Mouse (Mus musculus) bone marrow macrophage, adult 2 months (primary cell): ENCODE data around the gene Tgfbr3. TPM values are rescaled to one million over a fixed set of nuclear protein-coding genes. Genes with fewer than 3 reads are reported as not detected.

ENCODE experiments used
- H3K27ac ChIP-seq: 2 replicates; pipeline ENCODE4 v1.5.1; 2012; ENCODE audit warnings: low read depth, low read length; ENCODE audit not compliant: insufficient read depth
- H3K4me1 ChIP-seq: 2 replicates; pipeline ENCODE4 v1.6.1; 2012; ENCODE audit warnings: low read length; ENCODE audit not compliant: control insufficient read depth, insufficient read depth
- H3K4me3 ChIP-seq: 2 replicates; pipeline ENCODE4 v1.5.1; 2012; ENCODE audit warnings: mild to moderate bottlenecking, low read length, moderate library complexity; ENCODE audit not compliant: insufficient read depth
- CTCF ChIP-seq: IDR thresholded peaks from 2 replicates; pipeline ENCODE4 v1.5.1; 2012; ENCODE audit warnings: low read depth, mild to moderate bottlenecking, low read length, moderate library complexity
- POLR2A ChIP-seq: IDR thresholded peaks from 2 replicates; pipeline ENCODE4 v1.6.1; 2012; ENCODE audit warnings: mild to moderate bottlenecking, low read depth, low read length, borderline replicate concordance
- polyA plus RNA-seq: library from polyadenylated mRNA; stranded (reverse); fragments of >200 nt; gene quantifications from 2 replicates; pipeline ENCODE4 v1.2.4, GENCODE M21; 2012; ENCODE audit not compliant: missing spikeins, insufficient read depth, insufficient read length

Tgfbr3 gene
- polyA plus RNA-seq, 1 experiment: 1.1 TPM

- no peak for TF ChIP-seq POLR2A
- no peak for TF ChIP-seq CTCF
- H3K4me1 ChIP-seq: no peaks in the 10 kb centered on the region
- H3K4me3 ChIP-seq: no peak overlapping the region
- no peak overlapping the region for H3K27ac ChIP-seq
Measured at GRCm38 (mm10) chr5:107151320-107151719, 138.1 kb downstream of the Tgfbr3 start.

GRCm38 (mm10) chr5:107150555-107151312, 138.7 kb downstream of the Tgfbr3 start:
- H3K4me3 ChIP-seq: no peak overlapping the region
- no peak for TF ChIP-seq POLR2A
- no peak for TF ChIP-seq CTCF
- no peak overlapping the region for H3K27ac ChIP-seq
- no peaks in the 10 kb centered on the region for H3K4me1 ChIP-seq

GRCm38 (mm10) chr5:107147951-107148766, 141.3 kb downstream of the Tgfbr3 start:
- H3K27ac ChIP-seq: no peak overlapping the region
- no peak for TF ChIP-seq POLR2A
- no peak for TF ChIP-seq CTCF
- no peaks in the 10 kb centered on the region for H3K4me1 ChIP-seq
- H3K4me3 ChIP-seq: no peak overlapping the region

- TF ChIP-seq POLR2A: no peak
- no peak for TF ChIP-seq CTCF
- no peaks in the 10 kb centered on the region for H3K4me1 ChIP-seq
Measured at GRCm38 (mm10) chr5:107147413-107147812, 142.0 kb downstream of the Tgfbr3 start.

GRCm38 (mm10) chr5:107146111-107146616, 143.3 kb downstream of the Tgfbr3 start:
- Histone ChIP-seq H3K4me1 (no peaks in the 10 kb centered on the region), H3K4me3 (no peak overlapping the region), H3K27ac (no peak overlapping the region)
- TF ChIP-seq POLR2A (no peak), CTCF (no peak)

More at GRCm38 (mm10) chr5:107147413-107147812, 142.0 kb downstream of the Tgfbr3 start:
- Histone ChIP-seq H3K27ac (no peak overlapping the region), H3K4me3 (no peak overlapping the region)

- H3K4me1 ChIP-seq: no peaks in the 10 kb centered on the region
- TF ChIP-seq POLR2A: no peak
- TF ChIP-seq CTCF: no peak
- H3K27ac ChIP-seq: no peak overlapping the region
- H3K4me3 ChIP-seq: no peak overlapping the region
Measured at GRCm38 (mm10) chr5:107145125-107145524, 144.3 kb downstream of the Tgfbr3 start.

- Histone ChIP-seq H3K4me1 (no peaks in the 10 kb centered on the region), H3K27ac (no peak overlapping the region), H3K4me3 (no peak overlapping the region)
- no peak for TF ChIP-seq POLR2A
- no peak for TF ChIP-seq CTCF
Measured at GRCm38 (mm10) chr5:107144263-107144843, 145.1 kb downstream of the Tgfbr3 start.

- no peak overlapping the region for H3K27ac ChIP-seq
Measured at GRCm38 (mm10) chr5:107143406-107143805, 146.0 kb downstream of the Tgfbr3 start.

GRCm38 (mm10) chr5:107142791-107143190, 146.6 kb downstream of the Tgfbr3 start:
- H3K4me1 ChIP-seq: no peaks in the 10 kb centered on the region
- no peak overlapping the region for H3K27ac ChIP-seq
- TF ChIP-seq POLR2A: no peak
- no peak for TF ChIP-seq CTCF
- no peak overlapping the region for H3K4me3 ChIP-seq

More at GRCm38 (mm10) chr5:107143406-107143805, 146.0 kb downstream of the Tgfbr3 start:
- Histone ChIP-seq H3K4me1 (no peaks in the 10 kb centered on the region), H3K4me3 (no peak overlapping the region)
- TF ChIP-seq POLR2A (no peak), CTCF (no peak)

- no peak overlapping the region for H3K4me3 ChIP-seq
- no peaks in the 10 kb centered on the region for H3K4me1 ChIP-seq
- H3K27ac ChIP-seq: no peak overlapping the region
- TF ChIP-seq CTCF (no peak), POLR2A (no peak)
Measured at GRCm38 (mm10) chr5:107141375-107141774, 148.1 kb downstream of the Tgfbr3 start.
